Mouse (Mus musculus) liver, postnatal 0 days (tissue): Measurements from ENCODE around the gene Kif1c. TPM values are rescaled to one million over a fixed set of nuclear protein-coding genes. Genes with fewer than 3 reads are reported as not detected.

Experiments
- ATAC-seq: fragments of 200-750 bp; cut with Nextera tagmentation; 2 replicates; pipeline ENCODE4 v1.8.0; 2017; ENCODE audit warnings: mild to moderate bottlenecking, moderate library complexity
- DNase-seq: peaks from one replicate; pipeline ENCODE4 v3.0.0-alpha.2; 2016
- H3K27ac ChIP-seq: fragments of 300-500 bp; sonication (generic); 2 replicates; pipeline ENCODE4 v1.5.1; 2014; ENCODE audit warnings: antibody characterized with exemption, moderate library complexity, mild to moderate bottlenecking, low read depth
- H3K27me3 ChIP-seq: fragments of 300-500 bp; sonication (generic); 2 replicates; pipeline ENCODE4 v1.6.1; 2014; ENCODE audit warnings: low read length, control low read depth, mixed read lengths; ENCODE audit not compliant: insufficient read depth
- H3K36me3 ChIP-seq: fragments of 300-500 bp; sonication (generic); replicated peaks from 2 replicates; pipeline ENCODE4 v1.6.1; 2014; ENCODE audit warnings: mild to moderate bottlenecking, control low read depth, low read length, moderate library complexity, mixed read lengths; ENCODE audit not compliant: insufficient read depth
- H3K4me1 ChIP-seq: fragments of 300-500 bp; sonication (generic); 2 replicates; pipeline ENCODE4 v1.6.1; 2014; ENCODE audit warnings: antibody characterized with exemption, mild to moderate bottlenecking, control low read depth; ENCODE audit not compliant: insufficient read depth
- H3K4me2 ChIP-seq: fragments of 300-500 bp; sonication (generic); 2 replicates; pipeline ENCODE4 v1.6.1; 2014; ENCODE audit warnings: low read depth, mild to moderate bottlenecking, low read length, moderate library complexity, mixed read lengths
- H3K4me3 ChIP-seq: fragments of 300-500 bp; sonication (generic); 2 replicates; pipeline ENCODE4 v1.5.1; 2014; ENCODE audit warnings: low read depth, low read length
- H3K9ac ChIP-seq: fragments of 300-500 bp; sonication (generic); replicated peaks from 2 replicates; pipeline ENCODE4 v1.6.1; 2014; ENCODE audit warnings: mild to moderate bottlenecking, moderate library complexity
- H3K9me3 ChIP-seq: fragments of 300-500 bp; sonication (generic); 2 replicates; pipeline ENCODE4 v1.6.1; 2016; ENCODE audit warnings: mild to moderate bottlenecking, control low read depth, low read length, mixed read lengths
- CTCF ChIP-seq: sonication (generic); IDR thresholded peaks from 2 replicates; pipeline ENCODE4 v1.5.1; 2016; ENCODE audit warnings: antibody characterized with exemption, low read depth
- EP300 ChIP-seq: IDR thresholded peaks from 2 replicates; pipeline ENCODE4 v1.6.1; 2016; ENCODE audit warnings: antibody characterized with exemption, low read depth, mild to moderate bottlenecking
- WGBS: fragments of 180-500 bp; shearing (Covaris S2); extraction: QIAGEN DNeasy Blood & Tissue Kit; methylation state at CpG from one replicate; pipeline ENCODE4 v1.1.7; 2014; ENCODE audit not compliant: insufficient replicate concordance; 5-methylcytosine and 5-hydroxymethylcytosine counted together
- polyA plus RNA-seq: library from polyadenylated mRNA; unstranded; fragments of >200 nt; fragmentation: Nextera tagmentation; extraction: Ambion mirVana; gene quantifications from 2 replicates; pipeline ENCODE4 v1.2.1, GENCODE M21; 2015

The Kif1c gene
- polyA plus RNA-seq, 1 experiment from 2014 or later, result 1.8 TPM

DNA sequence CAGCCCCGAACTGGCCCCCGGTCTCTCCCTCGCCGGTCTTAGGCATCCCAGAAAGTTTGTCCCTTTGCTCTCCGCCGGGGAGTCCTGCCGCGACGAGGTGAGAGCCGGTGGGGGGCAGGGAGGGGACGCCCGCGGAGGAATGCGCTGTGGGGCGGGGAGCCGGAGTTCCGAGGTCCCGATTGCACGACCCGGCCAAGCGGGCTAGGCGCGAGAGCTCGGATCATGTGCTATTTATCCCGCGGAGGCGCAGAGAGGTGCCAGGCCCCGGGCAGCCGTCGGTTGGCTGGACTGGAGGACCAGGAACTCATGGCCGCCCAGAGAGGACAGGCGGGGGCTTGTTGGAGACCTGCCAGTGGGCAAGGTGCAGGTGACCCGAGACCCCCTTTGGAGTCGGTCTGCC, 265 bp downstream of the Kif1c start:
- Histone ChIP-seq H3K4me1 (peaks cover 21% of the 10 kb centered on the region), H3K9me3 (no peaks in the 10 kb centered on the region), H3K9ac (peak overlapping the region; percentile 77), H3K36me3 (peaks cover 22% of the 10 kb centered on the region), H3K27me3 (no peaks in the 10 kb centered on the region), H3K27ac (peak overlapping the region; percentile 95), H3K4me2 (peak overlapping the region; percentile 79), H3K4me3 (peak overlapping the region; percentile 73)
- TF ChIP-seq EP300, result no peak
- no peak for TF ChIP-seq CTCF
- under 1% methylated on average over 34 of the region's 34 CpGs for WGBS
- ATAC-seq (peak; percentile 60), DNase-seq (peak; percentile 78)

GRCm38 (mm10) chr11:70701221-70701955, 1.0 kb downstream of the Kif1c start:
- Histone ChIP-seq H3K36me3 (peaks cover 29% of the 10 kb centered on the region), H3K4me1 (peaks cover 21% of the 10 kb centered on the region), H3K4me2 (peak overlapping the region; percentile 79), H3K4me3 (peak overlapping the region; percentile 73), H3K9ac (peak overlapping the region; percentile 77), H3K27me3 (no peaks in the 10 kb centered on the region), H3K9me3 (no peaks in the 10 kb centered on the region), H3K27ac (peak overlapping the region; percentile 95)
- ATAC-seq, result no peak
- DNase-seq, result no peak
- TF ChIP-seq CTCF (no peak), EP300 (no peak)
- WGBS, result 18% methylated on average over 10 of the region's 10 CpGs

DNA sequence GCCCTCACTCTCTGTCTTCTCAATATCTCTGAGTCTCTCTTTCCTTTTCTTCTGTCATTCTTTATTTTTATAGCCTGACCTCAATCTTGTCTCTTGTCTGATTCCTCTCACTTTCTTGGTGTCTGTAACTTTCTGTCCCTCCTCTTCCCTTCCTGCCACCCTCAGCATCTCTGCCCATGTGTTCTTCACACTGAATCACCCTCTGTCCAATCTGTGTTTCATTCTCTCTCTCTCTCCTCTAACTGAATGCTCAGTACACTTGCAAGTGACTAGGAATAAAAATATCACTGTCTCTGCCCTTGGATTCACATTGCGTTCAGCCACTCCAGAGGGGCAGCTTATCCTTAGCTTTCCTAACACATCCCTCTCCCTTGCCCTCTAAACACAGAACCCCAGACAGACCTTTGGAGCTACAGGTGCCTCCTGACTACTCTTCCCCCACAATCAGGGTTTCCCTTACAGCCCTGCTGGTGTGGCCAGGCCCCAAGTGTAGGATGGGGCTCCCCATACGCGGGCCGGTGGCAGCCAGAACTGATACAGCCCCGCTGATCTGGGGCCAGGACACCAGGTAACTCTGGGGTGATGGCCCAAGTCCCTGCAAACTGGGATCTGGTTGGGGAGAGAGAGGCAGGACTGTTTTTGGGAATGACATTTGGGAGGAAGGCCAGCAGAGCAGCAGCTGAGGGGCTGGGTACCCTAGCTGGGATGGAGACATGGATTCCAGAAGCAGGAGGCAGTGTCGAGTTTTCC, 1.8 kb downstream of the Kif1c start:
- Histone ChIP-seq H3K36me3 (peaks cover 35% of the 10 kb centered on the region), H3K27me3 (no peaks in the 10 kb centered on the region), H3K4me1 (peaks cover 21% of the 10 kb centered on the region), H3K27ac (peak overlapping the region; percentile 95), H3K9me3 (no peaks in the 10 kb centered on the region), H3K9ac (peak overlapping the region; percentile 77), H3K4me3 (peak overlapping the region; percentile 73), H3K4me2 (peak overlapping the region; percentile 79)
- ATAC-seq, result no peak
- TF ChIP-seq EP300 (no peak), CTCF (no peak)
- no peak for DNase-seq
- 73% methylated on average over 6 of the region's 6 CpGs for WGBS

GRCm38 (mm10) chr11:70702781-70703180, 2.4 kb downstream of the Kif1c start:
- H3K27ac ChIP-seq, result peak overlapping the region; percentile 95
- peaks cover 38% of the 10 kb centered on the region for H3K36me3 ChIP-seq
- H3K27me3 ChIP-seq, result no peaks in the 10 kb centered on the region
- no peak overlapping the region for H3K4me3 ChIP-seq
- 62% methylated on average over 6 of the region's 6 CpGs for WGBS
- DNase-seq, result peak; percentile 66
- peak overlapping the region; percentile 46 for H3K9ac ChIP-seq
- peaks cover 21% of the 10 kb centered on the region for H3K4me1 ChIP-seq
- peak overlapping the region; percentile 79 for H3K4me2 ChIP-seq
- H3K9me3 ChIP-seq, result no peaks in the 10 kb centered on the region
- TF ChIP-seq CTCF (no peak), EP300 (no peak)
- ATAC-seq, result no peak

GRCm38 (mm10) chr11:70706127-70706526, 5.8 kb downstream of the Kif1c start:
- Histone ChIP-seq H3K4me3 (no peak overlapping the region), H3K4me1 (peaks cover 11% of the 10 kb centered on the region), H3K36me3 (peaks cover 55% of the 10 kb centered on the region), H3K9ac (no peak overlapping the region), H3K27me3 (no peaks in the 10 kb centered on the region), H3K4me2 (no peak overlapping the region), H3K9me3 (no peaks in the 10 kb centered on the region), H3K27ac (no peak overlapping the region)
- no peak for DNase-seq
- peak; percentile 69 for ATAC-seq
- no peak for TF ChIP-seq EP300
- no peak for TF ChIP-seq CTCF
- 58% methylated on average over 3 of the region's 3 CpGs for WGBS

DNA sequence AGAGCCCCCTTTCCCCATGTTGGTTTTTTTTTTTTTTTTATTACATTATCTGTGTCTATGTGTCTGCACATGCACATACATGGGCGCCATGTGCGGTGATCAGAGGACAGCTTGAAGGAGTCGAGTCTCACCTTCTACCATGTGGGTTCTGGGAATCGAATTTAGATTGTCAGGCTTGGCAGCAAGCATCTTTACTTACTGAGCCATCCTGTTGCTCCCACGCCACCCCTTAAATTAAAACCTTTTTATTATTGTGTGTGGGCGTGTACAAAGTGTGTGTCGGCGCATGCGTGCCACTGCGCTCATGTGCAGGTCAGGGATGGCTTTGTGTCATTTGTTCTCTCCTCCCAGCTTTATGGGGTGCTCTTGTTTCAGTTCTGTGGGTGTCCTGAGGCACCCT, 10.7 kb downstream of the Kif1c start:
- DNase-seq (no peak), ATAC-seq (no peak)
- Histone ChIP-seq H3K4me3 (no peak overlapping the region), H3K27ac (no peak overlapping the region), H3K27me3 (no peaks in the 10 kb centered on the region), H3K9me3 (no peaks in the 10 kb centered on the region), H3K9ac (no peak overlapping the region), H3K4me1 (no peaks in the 10 kb centered on the region), H3K4me2 (no peak overlapping the region), H3K36me3 (peaks cover 42% of the 10 kb centered on the region)
- 88% methylated on average over 10 of the region's 10 CpGs for WGBS
- TF ChIP-seq CTCF (no peak), EP300 (no peak)
